Mouse (Mus musculus): Measurements from ENCODE around the gene Gprc5a. TPM values are rescaled to one million over a fixed set of nuclear protein-coding genes. Genes with fewer than 3 reads are reported as not detected.

Gene Gprc5a
- polyA plus RNA-seq, 1 experiment from 2014 or later: 9.1 TPM

- WGBS: 50% methylated on average over 4 of the region's 4 CpGs
- no peaks in the 10 kb centered on the region for H3K9me3 ChIP-seq (ENCODE audit: control insufficient read depth, low read length)
- no peaks in the 10 kb centered on the region for H3K27me3 ChIP-seq (replicated peaks; ENCODE audit: control insufficient read depth, insufficient read depth, low read length)
- no peaks in the 10 kb centered on the region for H3K4me1 ChIP-seq (replicated peaks; ENCODE audit: control insufficient read depth, insufficient read depth, low read length)
- H3K4me2 ChIP-seq (ENCODE audit: low read length): no peak overlapping the region
- peaks cover 6% of the 10 kb centered on the region for H3K36me3 ChIP-seq (ENCODE audit: control insufficient read depth, insufficient read depth, low read length)
- DNase-seq (ENCODE audit: low spot score) (no peak), ATAC-seq (replicated peaks; ENCODE audit: low FRiP score, low TSS enrichment, low read depth) (peak; percentile 72)
- no peak overlapping the region for H3K4me3 ChIP-seq (ENCODE audit: low read depth, low read length)
- no peak overlapping the region for H3K9ac ChIP-seq (ENCODE audit: low read length)
- 0 out of 2 replicates have a peak overlapping the region, but pooled peaks have one; percentile 19 for H3K27ac ChIP-seq (ENCODE audit: low read depth)
Measured at GRCm38 (mm10) chr6:135029246-135029645, 36.2 kb upstream of the Gprc5a start.

GRCm38 (mm10) chr6:135038674-135039073 lies 26.8 kb upstream of the Gprc5a start:
- Histone ChIP-seq H3K4me3 (ENCODE audit: low read depth, low read length) (no peak overlapping the region), H3K4me2 (ENCODE audit: low read length) (no peak overlapping the region), H3K27ac (ENCODE audit: low read depth) (no peak overlapping the region), H3K27me3 (replicated peaks; ENCODE audit: control insufficient read depth, insufficient read depth, low read length) (peaks cover 5% of the 10 kb centered on the region; the same call in 1 of the 2 replicates), H3K9me3 (ENCODE audit: control insufficient read depth, low read length) (peaks cover 3% of the 10 kb centered on the region; the same call in 1 of the 2 replicates), H3K4me1 (replicated peaks; ENCODE audit: control insufficient read depth, insufficient read depth, low read length) (no peaks in the 10 kb centered on the region), H3K9ac (ENCODE audit: low read length) (no peak overlapping the region), H3K36me3 (ENCODE audit: control insufficient read depth, insufficient read depth, low read length) (no peaks in the 10 kb centered on the region)
- DNase-seq (ENCODE audit: low spot score) (no peak), ATAC-seq (replicated peaks; ENCODE audit: low FRiP score, low TSS enrichment, low read depth) (no peak)
- WGBS: 74% methylated on average over 3 of the region's 3 CpGs

GRCm38 (mm10) chr6:135040275-135040871 lies 25.1 kb upstream of the Gprc5a start:
- H3K4me1 ChIP-seq (replicated peaks; ENCODE audit: control insufficient read depth, insufficient read depth, low read length): no peaks in the 10 kb centered on the region
- H3K27me3 ChIP-seq (replicated peaks; ENCODE audit: control insufficient read depth, insufficient read depth, low read length): peaks cover 5% of the 10 kb centered on the region; the same call in 1 of the 2 replicates
- H3K4me3 ChIP-seq (ENCODE audit: low read depth, low read length): no peak overlapping the region
- ATAC-seq (replicated peaks; ENCODE audit: low FRiP score, low TSS enrichment, low read depth) (peak; percentile 45; the same call in 1 of the 2 replicates), DNase-seq (ENCODE audit: low spot score) (peak; percentile 60)
- peaks cover 3% of the 10 kb centered on the region; the same call in 1 of the 2 replicates for H3K9me3 ChIP-seq (ENCODE audit: control insufficient read depth, low read length)
- 3% methylated on average over 21 of the region's 21 CpGs for WGBS
- no peaks in the 10 kb centered on the region for H3K36me3 ChIP-seq (ENCODE audit: control insufficient read depth, insufficient read depth, low read length)
- H3K4me2 ChIP-seq (ENCODE audit: low read length): peak overlapping the region; percentile 42
- H3K9ac ChIP-seq (ENCODE audit: low read length): no peak overlapping the region
- H3K27ac ChIP-seq (ENCODE audit: low read depth): no peak overlapping the region

- ATAC-seq (replicated peaks; ENCODE audit: low FRiP score, low TSS enrichment, low read depth): no peak
- no peak for DNase-seq (ENCODE audit: low spot score)
- H3K4me2 ChIP-seq (ENCODE audit: low read length): no peak overlapping the region
- WGBS: 79% methylated on average over 3 of the region's 3 CpGs
- peaks cover 3% of the 10 kb centered on the region; the same call in 1 of the 2 replicates for H3K9me3 ChIP-seq (ENCODE audit: control insufficient read depth, low read length)
- H3K27ac ChIP-seq (ENCODE audit: low read depth): no peak overlapping the region
- H3K4me3 ChIP-seq (ENCODE audit: low read depth, low read length): no peak overlapping the region
- H3K9ac ChIP-seq (ENCODE audit: low read length): no peak overlapping the region
- no peaks in the 10 kb centered on the region for H3K4me1 ChIP-seq (replicated peaks; ENCODE audit: control insufficient read depth, insufficient read depth, low read length)
- no peaks in the 10 kb centered on the region for H3K36me3 ChIP-seq (ENCODE audit: control insufficient read depth, insufficient read depth, low read length)
- H3K27me3 ChIP-seq (replicated peaks; ENCODE audit: control insufficient read depth, insufficient read depth, low read length): peaks cover 5% of the 10 kb centered on the region; the same call in 1 of the 2 replicates
Measured at GRCm38 (mm10) chr6:135041930-135042329, 23.5 kb upstream of the Gprc5a start.

- H3K4me1 ChIP-seq (replicated peaks; ENCODE audit: control insufficient read depth, insufficient read depth, low read length): no peaks in the 10 kb centered on the region
- 57% methylated on average over 9 of the region's 9 CpGs for WGBS
- H3K9me3 ChIP-seq (ENCODE audit: control insufficient read depth, low read length): no peaks in the 10 kb centered on the region
- no peak overlapping the region for H3K4me3 ChIP-seq (ENCODE audit: low read depth, low read length)
- H3K9ac ChIP-seq (ENCODE audit: low read length): no peak overlapping the region
- H3K36me3 ChIP-seq (ENCODE audit: control insufficient read depth, insufficient read depth, low read length): no peaks in the 10 kb centered on the region
- ATAC-seq (replicated peaks; ENCODE audit: low FRiP score, low TSS enrichment, low read depth): no peak
- no peak overlapping the region for H3K27ac ChIP-seq (ENCODE audit: low read depth)
- no peak for DNase-seq (ENCODE audit: low spot score)
- H3K4me2 ChIP-seq (ENCODE audit: low read length): no peak overlapping the region
- H3K27me3 ChIP-seq (replicated peaks; ENCODE audit: control insufficient read depth, insufficient read depth, low read length): no peaks in the 10 kb centered on the region
Measured at GRCm38 (mm10) chr6:135047276-135047675, 18.2 kb upstream of the Gprc5a start.

- Histone ChIP-seq H3K4me1 (replicated peaks; ENCODE audit: control insufficient read depth, insufficient read depth, low read length) (no peaks in the 10 kb centered on the region), H3K4me3 (ENCODE audit: low read depth, low read length) (no peak overlapping the region), H3K27me3 (replicated peaks; ENCODE audit: control insufficient read depth, insufficient read depth, low read length) (no peaks in the 10 kb centered on the region), H3K36me3 (ENCODE audit: control insufficient read depth, insufficient read depth, low read length) (no peaks in the 10 kb centered on the region), H3K27ac (ENCODE audit: low read depth) (no peak overlapping the region), H3K9me3 (ENCODE audit: control insufficient read depth, low read length) (no peaks in the 10 kb centered on the region), H3K9ac (ENCODE audit: low read length) (no peak overlapping the region), H3K4me2 (ENCODE audit: low read length) (no peak overlapping the region)
- DNase-seq (ENCODE audit: low spot score): no peak
- WGBS: 75% methylated on average over 6 of the region's 6 CpGs
- no peak for ATAC-seq (replicated peaks; ENCODE audit: low FRiP score, low TSS enrichment, low read depth)
Measured at GRCm38 (mm10) chr6:135048509-135048908, 16.9 kb upstream of the Gprc5a start.

- Histone ChIP-seq H3K36me3 (ENCODE audit: control insufficient read depth, insufficient read depth, low read length) (no peaks in the 10 kb centered on the region), H3K9ac (ENCODE audit: low read length) (no peak overlapping the region), H3K4me3 (ENCODE audit: low read depth, low read length) (no peak overlapping the region), H3K27me3 (replicated peaks; ENCODE audit: control insufficient read depth, insufficient read depth, low read length) (no peaks in the 10 kb centered on the region), H3K27ac (ENCODE audit: low read depth) (no peak overlapping the region), H3K4me2 (ENCODE audit: low read length) (no peak overlapping the region), H3K4me1 (replicated peaks; ENCODE audit: control insufficient read depth, insufficient read depth, low read length) (no peaks in the 10 kb centered on the region), H3K9me3 (ENCODE audit: control insufficient read depth, low read length) (no peaks in the 10 kb centered on the region)
- 76% methylated on average over 16 of the region's 16 CpGs for WGBS
- ATAC-seq (replicated peaks; ENCODE audit: low FRiP score, low TSS enrichment, low read depth) (no peak), DNase-seq (ENCODE audit: low spot score) (no peak)
Measured at GRCm38 (mm10) chr6:135048956-135049355, 16.5 kb upstream of the Gprc5a start.

GRCm38 (mm10) chr6:135053789-135054188 lies 11.7 kb upstream of the Gprc5a start:
- ATAC-seq (replicated peaks; ENCODE audit: low FRiP score, low TSS enrichment, low read depth): no peak
- H3K4me3 ChIP-seq (ENCODE audit: low read depth, low read length): no peak overlapping the region

GRCm38 (mm10) chr6:135055882-135056281 lies 9.6 kb upstream of the Gprc5a start:
- Histone ChIP-seq H3K4me2 (ENCODE audit: low read length) (no peak overlapping the region), H3K4me1 (replicated peaks; ENCODE audit: control insufficient read depth, insufficient read depth, low read length) (no peaks in the 10 kb centered on the region), H3K27ac (ENCODE audit: low read depth) (no peak overlapping the region), H3K4me3 (ENCODE audit: low read depth, low read length) (no peak overlapping the region), H3K27me3 (replicated peaks; ENCODE audit: control insufficient read depth, insufficient read depth, low read length) (no peaks in the 10 kb centered on the region), H3K36me3 (ENCODE audit: control insufficient read depth, insufficient read depth, low read length) (no peaks in the 10 kb centered on the region), H3K9me3 (ENCODE audit: control insufficient read depth, low read length) (no peaks in the 10 kb centered on the region), H3K9ac (ENCODE audit: low read length) (no peak overlapping the region)
- no peak for ATAC-seq (replicated peaks; ENCODE audit: low FRiP score, low TSS enrichment, low read depth)
- 36% methylated on average over 4 of the region's 4 CpGs for whole genome bisulfite sequencing
- no peak for DNase-seq (ENCODE audit: low spot score)

More at GRCm38 (mm10) chr6:135053789-135054188, 11.7 kb upstream of the Gprc5a start:
- no peaks in the 10 kb centered on the region for H3K9me3 ChIP-seq (ENCODE audit: control insufficient read depth, low read length)
- H3K4me2 ChIP-seq (ENCODE audit: low read length): no peak overlapping the region
- H3K27ac ChIP-seq (ENCODE audit: low read depth): no peak overlapping the region
- H3K4me1 ChIP-seq (replicated peaks; ENCODE audit: control insufficient read depth, insufficient read depth, low read length): no peaks in the 10 kb centered on the region
- DNase-seq (ENCODE audit: low spot score): no peak
- H3K9ac ChIP-seq (ENCODE audit: low read length): no peak overlapping the region
- H3K27me3 ChIP-seq (replicated peaks; ENCODE audit: control insufficient read depth, insufficient read depth, low read length): no peaks in the 10 kb centered on the region
- 77% methylated on average over 3 of the region's 3 CpGs for WGBS
- H3K36me3 ChIP-seq (ENCODE audit: control insufficient read depth, insufficient read depth, low read length): no peaks in the 10 kb centered on the region
